Mouse (Mus musculus): ENCODE measurements around the gene Setdb1. TPM values are rescaled to one million over a fixed set of nuclear protein-coding genes. Genes with fewer than 3 reads are reported as not detected.
A peak's percentile ranks its signal among the peaks of the same experiment; 100 is the strongest.

The Setdb1 gene
- polyA plus RNA-seq, 1 experiment from 2014 or later = 31.6 TPM

DNA sequence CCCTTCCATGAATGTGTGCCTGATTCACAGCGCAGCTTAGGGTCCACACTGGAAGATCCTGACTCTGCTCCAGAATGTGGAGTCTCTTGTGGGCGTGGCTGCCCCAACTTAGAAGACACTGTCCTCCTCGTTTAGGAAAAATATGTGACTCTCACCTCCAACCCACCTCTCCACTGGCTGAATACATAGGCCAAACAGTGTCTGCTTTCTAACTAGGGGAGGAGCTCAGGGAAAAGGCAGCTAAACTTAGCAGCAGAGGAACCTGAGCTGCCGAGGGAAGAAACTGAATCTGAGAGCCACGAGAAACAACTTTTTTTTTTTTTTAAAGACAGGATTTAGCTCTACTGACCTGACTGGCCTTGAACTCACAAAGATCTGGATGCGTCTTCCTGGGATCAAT is 81.8 kb downstream of the Setdb1 start:
- Histone ChIP-seq H3K36me3 (ENCODE audit: control insufficient read depth, insufficient read depth, low read length) (no peaks in the 10 kb centered on the region; the same call in 1 of the 2 replicates), H3K4me3 (ENCODE audit: low read depth, low read length) (no peak overlapping the region), H3K4me1 (ENCODE audit: control insufficient read depth, insufficient read depth, low read length) (no peaks in the 10 kb centered on the region), H3K27me3 (ENCODE audit: control insufficient read depth, insufficient read depth, low read length) (no peaks in the 10 kb centered on the region), H3K9ac (ENCODE audit: low read depth, low read length) (no peak overlapping the region), H3K4me2 (no peak overlapping the region), H3K27ac (ENCODE audit: low read depth, low read length) (peak overlapping the region; percentile 15; the same call in 1 of the 2 replicates), H3K9me3 (replicated peaks; ENCODE audit: control insufficient read depth, low read length) (no peaks in the 10 kb centered on the region)
- no peak for ATAC-seq (replicated peaks; ENCODE audit: insufficient number of reproducible peaks, low FRiP score, low TSS enrichment)
- 66% methylated on average over 6 of the region's 6 CpGs for WGBS (ENCODE audit: insufficient replicate concordance)

DNA sequence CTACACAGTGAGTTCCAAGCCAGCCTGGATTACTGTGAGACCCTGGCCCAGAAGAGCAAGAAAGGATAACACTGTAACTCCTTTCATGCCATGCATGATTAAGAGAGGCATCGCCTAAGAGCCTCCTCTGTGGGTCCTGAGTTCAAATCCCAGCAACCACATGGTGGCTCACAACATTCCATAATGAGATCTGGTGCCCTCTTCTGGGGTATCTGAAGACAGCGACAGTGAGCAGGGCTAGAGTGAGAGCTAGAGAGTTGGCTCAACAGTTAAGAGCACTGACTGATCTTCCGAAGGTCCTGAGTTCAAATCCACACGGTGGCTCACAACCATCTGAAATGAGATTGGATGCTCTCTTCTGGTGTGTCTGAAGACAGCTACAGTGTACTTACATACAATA is 82.5 kb downstream of the Setdb1 start:
- H3K4me2 ChIP-seq = no peak overlapping the region
- H3K27me3 ChIP-seq (ENCODE audit: control insufficient read depth, insufficient read depth, low read length) = no peaks in the 10 kb centered on the region
- no peak for ATAC-seq (replicated peaks; ENCODE audit: insufficient number of reproducible peaks, low FRiP score, low TSS enrichment)
- 90% methylated on average over 4 of the region's 4 CpGs for WGBS (ENCODE audit: insufficient replicate concordance)
- H3K9ac ChIP-seq (ENCODE audit: low read depth, low read length) = no peak overlapping the region
- H3K27ac ChIP-seq (ENCODE audit: low read depth, low read length) = no peak overlapping the region
- no peaks in the 10 kb centered on the region; the same call in 1 of the 2 replicates for H3K36me3 ChIP-seq (ENCODE audit: control insufficient read depth, insufficient read depth, low read length)
- H3K9me3 ChIP-seq (replicated peaks; ENCODE audit: control insufficient read depth, low read length) = no peaks in the 10 kb centered on the region
- no peak overlapping the region for H3K4me3 ChIP-seq (ENCODE audit: low read depth, low read length)
- no peaks in the 10 kb centered on the region for H3K4me1 ChIP-seq (ENCODE audit: control insufficient read depth, insufficient read depth, low read length)

Other genes starting within 250 kb of the Setdb1 start
- gene Vps72, start 246.2 kb downstream of the Setdb1 start, polyA plus RNA-seq (2014; fragmentation: Nextera tagmentation; extraction: Ambion mirVana) = 108 and 113 TPM in 2 replicates
- gene Tmod4, start 232.7 kb downstream of the Setdb1 start, polyA plus RNA-seq (2014; fragmentation: Nextera tagmentation; extraction: Ambion mirVana) = 0.53 and 0.83 TPM in 2 replicates
- gene Scnm1, start 223.2 kb downstream of the Setdb1 start, polyA plus RNA-seq (2014; fragmentation: Nextera tagmentation; extraction: Ambion mirVana) = 57.7 and 61.8 TPM in 2 replicates
- gene Lysmd1, start 223.1 kb downstream of the Setdb1 start, polyA plus RNA-seq (2014; fragmentation: Nextera tagmentation; extraction: Ambion mirVana) = 6.5 and 7.6 TPM in 2 replicates
- 0.79 and 1.5 TPM in 2 replicates for gene Tnfaip8l2, start 214.8 kb downstream of the Setdb1 start, polyA plus RNA-seq (2014; fragmentation: Nextera tagmentation; extraction: Ambion mirVana)
- 2.2 and 2.8 TPM in 2 replicates for gene Sema6c, start 196.7 kb downstream of the Setdb1 start, polyA plus RNA-seq (2014; fragmentation: Nextera tagmentation; extraction: Ambion mirVana)
- gene Gabpb2, start 139.3 kb downstream of the Setdb1 start, polyA plus RNA-seq (2014; fragmentation: Nextera tagmentation; extraction: Ambion mirVana) = 5.4 and 7.2 TPM in 2 replicates
- 62.3 and 68.9 TPM in 2 replicates for gene Cdc42se1, start 128.5 kb downstream of the Setdb1 start, polyA plus RNA-seq (2014; fragmentation: Nextera tagmentation; extraction: Ambion mirVana)
- 16.4 and 21.0 TPM in 2 replicates for gene Mllt11, start 125.0 kb downstream of the Setdb1 start, polyA plus RNA-seq (2014; fragmentation: Nextera tagmentation; extraction: Ambion mirVana)
- 0.30 and 0.62 TPM in 2 replicates for gene Gm128, start 115.6 kb downstream of the Setdb1 start, polyA plus RNA-seq (2014; fragmentation: Nextera tagmentation; extraction: Ambion mirVana)
- not detected in 2 replicates for gene Bnipl, start 106.0 kb downstream of the Setdb1 start, polyA plus RNA-seq (2014; fragmentation: Nextera tagmentation; extraction: Ambion mirVana)
- 24.3 and 25.1 TPM in 2 replicates for gene Mindy1, start 75.9 kb downstream of the Setdb1 start, polyA plus RNA-seq (2014; fragmentation: Nextera tagmentation; extraction: Ambion mirVana)
- 24.7 and 32.2 TPM in 2 replicates for gene Prune1, start 75.1 kb downstream of the Setdb1 start, polyA plus RNA-seq (2014; fragmentation: Nextera tagmentation; extraction: Ambion mirVana)
- 0.84 and 1.5 TPM in 2 replicates for gene Anxa9, start 50.0 kb downstream of the Setdb1 start, polyA plus RNA-seq (2014; fragmentation: Nextera tagmentation; extraction: Ambion mirVana)
- 117 and 125 TPM in 2 replicates for gene Cers2, start 42.4 kb downstream of the Setdb1 start, polyA plus RNA-seq (2014; fragmentation: Nextera tagmentation; extraction: Ambion mirVana)
- gene 4930558C23Rik, start 45.6 kb upstream of the Setdb1 start, polyA plus RNA-seq (2014; fragmentation: Nextera tagmentation; extraction: Ambion mirVana) = not detected in 2 replicates
- 20.6 and 28.5 TPM in 2 replicates for gene Arnt, start 77.2 kb upstream of the Setdb1 start, polyA plus RNA-seq (2014; fragmentation: Nextera tagmentation; extraction: Ambion mirVana)
- 9.9 and 14.0 TPM in 2 replicates for gene Ctsk, start 142.1 kb upstream of the Setdb1 start, polyA plus RNA-seq (2014; fragmentation: Nextera tagmentation; extraction: Ambion mirVana)
- gene Ctss, start 169.6 kb upstream of the Setdb1 start, polyA plus RNA-seq (2014; fragmentation: Nextera tagmentation; extraction: Ambion mirVana) = 5.4 and 6.2 TPM in 2 replicates
- 0.65 TPM in 1 of 2 replicates, not detected in the other for gene Hormad1, start 202.5 kb upstream of the Setdb1 start, polyA plus RNA-seq (2014; fragmentation: Nextera tagmentation; extraction: Ambion mirVana)
- 27.8 and 32.0 TPM in 2 replicates for gene Golph3l, start 231.7 kb upstream of the Setdb1 start, polyA plus RNA-seq (2014; fragmentation: Nextera tagmentation; extraction: Ambion mirVana)

Data from heart, embryonic 11.5 days (tissue).